Mouse (Mus musculus) ES-E14 (cell line): ENCODE measurements around the gene Myo1c. TPM values are rescaled to one million over a fixed set of nuclear protein-coding genes. Genes with fewer than 3 reads are reported as not detected.

ENCODE experiments used
- DNase-seq: peaks from one replicate; pipeline ENCODE4 v3.0.0-alpha.2; 2013; ENCODE audit warnings: low read depth, low spot score
- H3K27ac ChIP-seq: 2 replicates; pipeline ENCODE4 v1.5.1; 2012; ENCODE audit warnings: low read depth, mild to moderate bottlenecking, low read length, moderate library complexity, mixed read lengths; ENCODE audit not compliant: poor library complexity, insufficient read depth, severe bottlenecking
- H3K36me3 ChIP-seq: 2 replicates; pipeline ENCODE4 v1.6.1; 2012; ENCODE audit warnings: mild to moderate bottlenecking, low read length, moderate library complexity, mixed read lengths; ENCODE audit not compliant: control insufficient read depth, poor library complexity, insufficient read depth, severe bottlenecking
- H3K4me1 ChIP-seq, 2 experiments: fragments of 150-350 bp in 1 of 2; sonication (generic) in 1 of 2; 2 replicates each; pipeline ENCODE4 v1.6.1; 2012; ENCODE audit warnings: low read length in 2 of 2, mild to moderate bottlenecking in 1 of 2, mixed read lengths in 1 of 2; ENCODE audit not compliant: control insufficient read depth in 2 of 2, insufficient read depth in 2 of 2, poor library complexity in 1 of 2
- H3K4me3 ChIP-seq, 2 experiments: fragments of 150-350 bp in 1 of 2; sonication (generic) in 1 of 2; 2 replicates each; pipeline ENCODE4 v1.5.1; 2012; ENCODE audit warnings: low read length in 2 of 2, low read depth in 1 of 2, mild to moderate bottlenecking in 1 of 2, mixed read lengths in 1 of 2; ENCODE audit not compliant: insufficient read depth in 1 of 2, poor library complexity in 1 of 2, severe bottlenecking in 1 of 2
- H3K9ac ChIP-seq: 2 replicates; pipeline ENCODE4 v1.6.1; 2012; ENCODE audit warnings: low read depth, mild to moderate bottlenecking, low read length, mixed read lengths; ENCODE audit not compliant: poor library complexity, insufficient read depth, severe bottlenecking
- H3K9me3 ChIP-seq: fragments of 150-350 bp; sonication (generic); 2 replicates; pipeline ENCODE4 v1.6.1; 2012; ENCODE audit warnings: low read depth, mild to moderate bottlenecking, low read length; ENCODE audit not compliant: control insufficient read depth, insufficient read depth
- CHD2 ChIP-seq: IDR thresholded peaks from 2 replicates; pipeline ENCODE4 v1.6.1; 2014; ENCODE audit warnings: mild to moderate bottlenecking, low read depth, low read length, inconsistent platforms
- HCFC1 ChIP-seq: IDR thresholded peaks from 2 replicates; pipeline ENCODE4 v1.6.1; 2012; ENCODE audit warnings: low read length, inconsistent platforms, borderline replicate concordance; ENCODE audit not compliant: insufficient read depth
- MAFK ChIP-seq: IDR thresholded peaks from 2 replicates; pipeline ENCODE4 v1.6.1; 2014; ENCODE audit warnings: mild to moderate bottlenecking, low read depth, low read length, inconsistent platforms; ENCODE audit not compliant: insufficient read depth
- ZC3H11A ChIP-seq: IDR thresholded peaks from 2 replicates; pipeline ENCODE4 v1.6.1; 2012; ENCODE audit warnings: low read depth, mild to moderate bottlenecking, inconsistent platforms, low read length, borderline replicate concordance
- ZNF384 ChIP-seq: IDR thresholded peaks from 2 replicates; pipeline ENCODE4 v1.6.1; 2012; ENCODE audit warnings: low read depth, low read length, inconsistent platforms
- in situ Hi-C, 2 experiments: fragments of 600-800 bp; cut with MboI; formaldehyde crosslinking; loops; one replicate each; pipeline ENCODE4 v1.15.1; 2025; ENCODE audit warnings: low sequenced_read_pairs in 2 of 2, inconsistent platforms in 1 of 2; ENCODE audit not compliant: unreplicated experiment in 2 of 2
- total RNA-seq: library from RNA; depleted of rRNA; stranded (reverse); fragments of 300-350 nt; gene quantifications from 2 replicates; pipeline ENCODE4 v1.2.3, GENCODE M21; 2012

Myo1c gene
- total RNA-seq, 1 experiment = 62.8 TPM

DNA sequence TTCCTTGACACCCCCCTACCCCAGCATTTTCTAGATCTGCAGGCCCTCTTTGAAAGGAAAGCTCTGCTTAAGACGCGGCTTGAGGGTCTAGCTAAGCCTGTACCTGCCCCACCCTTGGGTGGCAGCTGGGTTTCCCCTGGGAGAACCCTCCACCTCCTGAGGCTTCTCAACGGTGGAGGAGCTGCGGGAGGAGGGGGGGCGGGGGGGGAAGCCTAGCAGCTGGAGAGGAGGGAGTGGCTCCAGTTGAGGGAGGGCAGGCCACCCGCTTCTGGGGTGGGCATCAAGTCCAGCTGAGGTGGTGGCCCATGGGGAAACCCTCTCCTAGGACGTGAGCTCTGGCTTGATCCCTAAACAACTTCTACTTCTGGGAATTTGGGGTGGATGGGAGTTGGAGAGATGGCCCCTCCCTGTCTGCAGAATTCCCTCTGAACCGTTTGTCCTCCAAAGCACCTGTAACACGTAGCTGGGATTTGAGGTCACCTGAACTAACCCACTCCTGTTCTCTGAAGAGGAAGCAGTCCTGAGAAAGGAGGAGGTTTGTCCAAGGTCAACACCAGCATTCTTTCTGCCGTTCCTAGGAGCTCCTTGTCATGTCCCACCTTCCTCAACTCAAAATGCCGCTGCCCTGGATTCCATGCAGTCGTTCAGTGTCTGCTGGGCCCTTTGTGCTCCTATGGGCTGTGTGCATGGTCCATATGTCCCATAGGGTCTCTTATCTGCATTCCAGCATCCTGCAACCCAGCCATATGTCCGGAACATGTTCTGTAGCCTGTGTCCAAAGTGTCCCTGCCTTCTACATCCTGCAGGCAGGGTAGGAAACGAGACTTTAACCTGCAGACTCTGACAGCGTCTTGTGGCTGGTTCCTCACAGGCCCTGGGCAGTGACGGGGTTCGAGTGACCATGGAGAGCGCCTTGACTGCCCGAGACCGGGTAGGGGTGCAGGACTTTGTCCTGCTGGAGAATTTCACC lies 6.6 kb downstream of the Myo1c start:
- no peak for TF ChIP-seq ZC3H11A
- no peak for TF ChIP-seq CHD2
- no peak for TF ChIP-seq HCFC1
- no peak for TF ChIP-seq ZNF384
- no peak for TF ChIP-seq MAFK
- Histone ChIP-seq H3K9me3 (no peaks in the 10 kb centered on the region), H3K27ac (no peak overlapping the region), H3K9ac (peak overlapping the region; percentile 82; the same call in 1 of the 2 replicates), H3K36me3 (peaks cover 43% of the 10 kb centered on the region), H3K4me3 (peak overlapping the region; percentile 82 to 85; a peak in 3 of 4 replicates), H3K4me1 (peaks cover 8 to 20% of the 10 kb centered on the region in 2 experiments; a peak in 3 of 4 replicates)
- DNase-seq = no peak
- in situ Hi-C loops = no loop called here

- Histone ChIP-seq H3K9ac (no peak overlapping the region), H3K27ac (no peak overlapping the region), H3K4me1 (peaks cover 8 to 20% of the 10 kb centered on the region in 2 experiments; a peak in 3 of 4 replicates), H3K36me3 (peaks cover 51% of the 10 kb centered on the region), H3K4me3 (no peak overlapping the region), H3K9me3 (no peaks in the 10 kb centered on the region)
- in situ Hi-C loops = no loop called here
- TF ChIP-seq HCFC1 (no peak), MAFK (no peak), ZC3H11A (no peak), CHD2 (no peak), ZNF384 (no peak)
- DNase-seq = no peak
Observed at GRCm38 (mm10) chr11:75657841-75658240, 7.5 kb downstream of the Myo1c start.

GRCm38 (mm10) chr11:75658311-75658710 lies 8.0 kb downstream of the Myo1c start:
- TF ChIP-seq ZC3H11A = no peak
- TF ChIP-seq ZNF384 = no peak
- no peak for TF ChIP-seq CHD2
- no peak for TF ChIP-seq MAFK
- TF ChIP-seq HCFC1 = no peak
- H3K9me3 ChIP-seq = no peaks in the 10 kb centered on the region
- DNase-seq = no peak
- in situ Hi-C loops = no loop called here
- no peak overlapping the region for H3K9ac ChIP-seq
- peaks cover 8 to 18% of the 10 kb centered on the region in 2 experiments; a peak in 3 of 4 replicates for H3K4me1 ChIP-seq
- peaks cover 52% of the 10 kb centered on the region for H3K36me3 ChIP-seq
- H3K27ac ChIP-seq = no peak overlapping the region
- no peak overlapping the region for H3K4me3 ChIP-seq

- Histone ChIP-seq H3K4me3 (no peak overlapping the region), H3K9ac (no peak overlapping the region), H3K4me1 (peaks cover 8 to 15% of the 10 kb centered on the region in 2 experiments; a peak in 3 of 4 replicates), H3K36me3 (peaks cover 52% of the 10 kb centered on the region), H3K27ac (no peak overlapping the region), H3K9me3 (no peaks in the 10 kb centered on the region)
- no peak for DNase-seq
- in situ Hi-C loops = no loop called here
- no peak for TF ChIP-seq ZC3H11A
- TF ChIP-seq MAFK = no peak
- no peak for TF ChIP-seq CHD2
- TF ChIP-seq HCFC1 = no peak
- no peak for TF ChIP-seq ZNF384
Observed at GRCm38 (mm10) chr11:75658996-75659750, 8.9 kb downstream of the Myo1c start.
